Mouse (Mus musculus) fibroblast of lung, adult 2 months (primary cell): ENCODE measurements around the gene Naip6.
"Not testable (repeated sequence)": the region's sequence is repeated elsewhere in the genome, so short reads cannot be mapped to it uniquely, and the experiment has no call there.

Source experiments
- DNase-seq: peaks from one replicate; pipeline ENCODE4 v3.0.0-alpha.2; 2011; ENCODE audit warnings: low read depth

Gene Naip6

DNA sequence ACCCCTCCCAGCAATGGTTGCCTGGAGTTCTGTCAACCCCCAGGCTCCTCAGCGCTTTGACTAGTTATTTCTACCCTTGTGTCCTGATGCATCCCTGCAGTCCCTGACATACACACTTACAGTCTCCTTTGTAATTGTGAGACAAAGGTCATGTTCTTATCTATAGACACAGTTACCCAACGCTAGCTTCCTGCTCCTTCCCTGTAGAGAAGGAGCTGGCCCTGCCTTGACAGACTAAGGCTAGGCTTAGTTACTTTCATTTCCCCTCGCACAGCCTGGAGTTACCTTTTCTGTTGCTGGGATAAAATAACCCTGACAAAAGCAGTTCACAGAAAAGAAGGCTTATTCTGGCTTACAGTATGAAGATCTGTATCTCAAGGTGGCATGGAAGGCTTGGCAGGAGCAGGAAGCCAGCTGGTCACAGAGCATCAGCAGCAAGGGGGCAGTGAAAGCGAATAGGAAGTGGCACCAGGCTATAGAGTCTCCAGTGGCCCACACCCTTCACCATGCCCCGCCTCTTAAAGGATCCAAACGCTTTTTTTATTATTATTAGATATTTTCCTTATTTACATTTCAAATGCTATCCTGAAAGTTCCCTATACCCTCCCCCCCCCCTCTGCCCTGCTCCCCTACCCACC, at the start of gene Naip6:
Naip6 (minus strand) TSS at position 419 of the 638 bp plus-strand sequence.
- DNase-seq = not testable (repeated sequence)

DNA sequence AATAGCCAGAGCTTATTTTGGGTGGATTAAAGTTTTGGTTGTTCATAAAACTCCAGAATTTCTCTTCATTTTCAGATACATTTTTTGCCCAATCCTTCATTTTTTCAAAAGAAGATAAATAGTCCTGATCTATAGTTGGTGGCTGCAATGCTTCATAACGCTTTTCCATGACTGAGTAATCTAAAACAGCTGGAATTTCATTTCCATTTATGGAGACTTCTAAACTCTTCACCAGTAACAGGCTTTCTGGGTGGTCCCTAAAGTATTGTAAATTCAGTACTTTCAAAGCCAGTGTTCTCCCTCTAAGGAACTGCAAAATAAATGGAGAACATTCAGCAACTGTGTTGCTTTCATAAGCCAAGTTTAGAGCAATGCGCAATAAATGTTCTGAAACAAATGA, 34.8 kb upstream of the Naip6 start:
- not testable (repeated sequence) for DNase-seq

GRCm38 (mm10) chr13:100349510-100350173, 32.2 kb upstream of the Naip6 start:
- not testable (repeated sequence) for DNase-seq

GRCm38 (mm10) chr13:100341822-100342221, 24.3 kb upstream of the Naip6 start:
- no peak for DNase-seq

DNA sequence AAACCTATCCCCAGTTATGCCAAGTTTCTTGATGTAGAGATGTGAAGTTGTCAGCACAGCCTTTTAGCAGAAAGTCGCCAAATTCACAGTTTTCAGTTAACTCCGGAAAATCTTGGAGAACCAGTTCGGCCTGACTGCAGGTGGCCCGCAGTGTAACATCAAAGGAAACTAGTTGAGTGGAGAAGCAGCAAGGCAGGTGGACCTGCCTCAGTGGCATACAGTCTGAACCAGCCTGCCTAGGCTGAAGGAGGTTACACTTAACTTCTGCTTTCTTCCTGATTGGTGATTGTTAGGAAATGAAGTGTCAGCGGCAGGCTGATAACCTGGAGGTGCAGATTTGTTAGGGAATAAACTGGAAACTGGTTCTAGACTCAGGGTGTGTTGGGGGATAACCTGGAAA, 14.3 kb upstream of the Naip6 start:
- DNase-seq = not testable (repeated sequence)

- not testable (repeated sequence) for DNase-seq
Measured at GRCm38 (mm10) chr13:100328899-100329298, 11.4 kb upstream of the Naip6 start.

DNA sequence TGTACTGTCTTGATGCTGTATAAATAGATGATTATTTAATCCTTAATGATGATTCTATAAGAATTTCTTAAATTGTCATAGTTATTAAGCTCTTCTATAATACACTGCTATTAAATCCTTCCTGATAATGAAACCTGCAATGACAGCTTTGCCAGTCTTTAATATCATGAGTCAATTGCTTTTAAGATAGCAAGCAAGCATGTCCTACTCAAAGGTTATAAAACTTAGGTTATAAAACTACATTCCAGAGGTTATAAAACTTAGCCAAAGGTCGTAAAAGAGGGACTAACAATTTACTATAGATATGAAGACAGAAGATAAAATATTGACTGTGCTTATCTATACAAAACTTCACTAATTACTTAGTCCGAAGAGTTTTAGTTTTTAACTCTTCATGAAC, 10.6 kb upstream of the Naip6 start:
- DNase-seq = not testable (repeated sequence)

GRCm38 (mm10) chr13:100322266-100322837, 4.9 kb upstream of the Naip6 start:
- DNase-seq = not testable (repeated sequence)

- DNase-seq = no peak
Measured at GRCm38 (mm10) chr13:100284611-100285010, 32.9 kb downstream of the Naip6 start.

DNA sequence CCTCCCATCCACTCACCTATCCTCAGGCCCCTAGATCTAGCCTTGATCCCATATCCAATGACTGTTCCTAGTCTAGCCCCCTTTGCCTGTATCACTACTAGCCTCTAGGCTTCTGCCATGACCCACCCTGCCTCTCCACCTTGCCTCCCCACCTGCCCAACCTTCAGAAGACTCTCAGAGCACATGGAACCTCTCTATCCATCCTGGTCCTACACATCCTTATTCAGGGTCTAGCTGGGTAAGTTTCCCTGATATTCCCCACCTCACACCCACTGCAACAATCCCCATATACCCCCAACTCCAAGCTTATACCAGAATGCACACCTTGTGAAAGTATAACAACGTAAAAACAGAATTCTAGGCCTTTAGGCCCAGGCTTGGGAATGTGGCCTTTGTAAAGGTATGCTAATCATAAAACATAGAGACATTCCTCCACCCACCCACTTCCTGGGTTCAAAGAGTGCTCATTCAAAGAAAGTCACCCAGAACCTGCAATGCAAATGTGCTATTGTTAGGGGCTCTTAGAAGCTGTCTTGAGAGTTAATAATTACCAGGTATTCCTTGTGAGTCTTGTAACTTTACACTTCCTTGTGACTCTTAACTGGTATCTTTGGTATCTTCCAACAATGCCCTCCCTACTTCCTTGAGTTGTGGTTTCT, 45.9 kb downstream of the Naip6 start:
- DNase-seq = not testable (repeated sequence)

DNA sequence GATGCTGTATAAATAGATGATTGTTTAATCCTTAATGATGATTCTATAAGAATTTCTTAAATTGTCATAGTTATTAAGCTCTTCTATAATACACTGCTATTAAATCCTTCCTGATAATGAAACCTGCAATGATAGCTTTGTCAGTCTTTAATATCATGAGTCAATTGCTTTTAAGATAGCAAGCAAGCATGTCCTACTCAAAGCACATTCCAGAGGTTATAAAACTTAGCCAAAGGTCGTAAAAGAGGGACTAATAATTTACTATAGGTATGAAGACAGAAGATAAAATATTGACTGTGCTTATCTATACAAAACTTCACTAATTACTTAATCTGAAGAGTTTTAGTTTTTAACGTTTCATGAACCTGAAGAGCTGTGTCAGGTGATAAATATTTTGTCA, 60.5 kb downstream of the Naip6 start:
- DNase-seq = not testable (repeated sequence)

GRCm38 (mm10) chr13:100255925-100256324, 61.5 kb downstream of the Naip6 start:
- not testable (repeated sequence) for DNase-seq

DNA sequence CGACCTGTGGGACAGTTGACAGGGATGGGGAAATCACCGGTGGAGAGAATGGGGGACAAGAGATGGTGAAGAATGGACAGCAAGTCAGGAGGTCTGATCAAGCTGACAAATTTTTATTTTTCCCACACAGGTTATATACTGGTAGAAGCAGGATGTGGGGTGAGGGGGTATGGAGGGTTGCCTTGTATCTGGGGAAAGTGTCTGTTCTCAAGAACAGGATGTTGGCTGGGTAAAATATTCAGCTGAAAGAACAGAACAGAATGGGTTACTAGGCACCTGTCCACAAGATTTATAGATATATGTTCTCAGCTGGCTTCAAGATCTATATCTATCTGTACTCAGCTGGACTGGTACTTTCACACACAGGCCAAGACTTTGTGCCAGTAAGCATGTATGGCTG, 65.6 kb downstream of the Naip6 start:
- not testable (repeated sequence) for DNase-seq

DNA sequence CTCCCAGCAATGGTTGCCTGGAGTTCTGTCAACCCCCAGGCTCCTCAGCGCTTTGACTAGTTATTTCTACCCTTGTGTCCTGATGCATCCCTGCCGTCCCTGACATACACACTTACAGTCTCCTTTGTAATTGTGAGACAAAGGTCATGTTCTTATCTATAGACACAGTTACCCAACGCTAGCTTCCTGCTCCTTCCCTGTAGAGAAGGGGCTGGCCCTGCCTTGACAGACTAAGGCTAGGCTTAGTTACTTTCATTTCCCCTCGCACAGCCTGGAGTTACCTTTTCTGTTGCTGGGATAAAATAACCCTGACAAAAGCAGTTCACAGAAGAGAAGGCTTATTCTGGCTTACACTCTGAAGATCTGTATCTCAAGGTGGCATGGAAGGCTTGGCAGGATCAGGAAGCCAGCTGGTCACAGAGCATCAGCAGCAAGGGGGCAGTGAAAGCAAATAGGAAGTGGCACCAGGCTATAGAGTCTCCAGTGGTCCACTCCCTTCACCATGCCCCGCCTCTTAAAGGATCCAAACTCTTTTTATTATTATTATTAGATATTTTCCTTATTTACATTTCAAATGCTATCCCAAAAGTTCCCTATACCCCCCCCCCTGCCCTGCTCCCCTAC, 70.5 kb downstream of the Naip6 start:
- DNase-seq = not testable (repeated sequence)

GRCm38 (mm10) chr13:100246223-100246622, 71.3 kb downstream of the Naip6 start, which contains the start of gene Naip5:
Naip5 (minus strand) TSS chr13:100246323.
- DNase-seq = not testable (repeated sequence)

- no peak for DNase-seq
Measured at GRCm38 (mm10) chr13:100243702-100244101, 73.8 kb downstream of the Naip6 start.
